Mouse (Mus musculus): ENCODE measurements at regions not wholly inside any gene's neighbourhood (a gene's known extent, or its start where the extent isn't known, plus 50 kb on each side); places are given as distances from the start of the nearest gene placed in this dataset.
A peak's percentile ranks its signal among the peaks of the same experiment; 100 is the strongest.

GRCm38 (mm10) chr10:117572746-117573595, 56.3 kb upstream of the Cpm start:
- H3K4me1 ChIP-seq (ENCODE audit: control insufficient read depth, insufficient read depth, low read length): no peaks in the 10 kb centered on the region
- H3K27ac ChIP-seq (ENCODE audit: insufficient read depth, low read length): no peak overlapping the region
- no peak overlapping the region for H3K4me3 ChIP-seq (ENCODE audit: insufficient read depth, low read length)
- TF ChIP-seq CTCF (IDR thresholded peaks at IDR 0.05; ENCODE audit: extremely low read depth, insufficient read depth, low read length) (no peak), POLR2A (IDR thresholded peaks at IDR 0.05; ENCODE audit: extremely low read depth, insufficient read depth, low read length) (no peak)

DNA sequence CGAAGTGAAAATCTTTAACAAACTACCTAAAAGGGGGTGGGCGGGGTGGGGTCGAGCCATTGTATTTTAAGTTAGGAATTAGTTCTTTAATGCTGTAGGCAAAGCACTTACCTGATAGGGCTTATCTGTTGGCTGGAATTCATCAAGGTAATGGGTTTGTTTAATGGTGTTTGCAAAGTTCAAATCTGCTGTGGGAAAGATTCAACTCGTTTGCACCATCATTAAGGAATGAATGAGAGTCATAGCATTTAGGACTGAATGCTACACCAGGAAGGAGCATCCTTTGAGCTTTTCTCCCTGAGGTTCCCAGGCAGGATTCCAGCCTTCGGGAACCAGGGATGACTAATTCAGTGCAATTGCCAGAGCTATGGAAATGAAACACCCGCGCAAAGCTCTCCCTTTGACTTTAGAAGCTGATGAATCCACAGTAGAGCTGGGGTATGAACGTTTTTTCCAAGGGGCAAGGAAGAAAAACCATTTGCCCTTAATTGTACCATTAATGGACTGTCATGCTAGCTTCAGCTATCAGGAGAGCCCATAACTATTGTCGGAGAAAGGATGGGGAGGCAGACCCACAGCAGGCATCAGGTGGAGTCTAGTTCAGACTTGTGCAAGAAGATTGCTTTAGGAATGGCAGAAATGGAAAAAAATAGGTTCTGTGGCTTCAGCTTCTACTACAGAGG, 57.3 kb upstream of the Cpm start:
- H3K4me3 ChIP-seq (ENCODE audit: insufficient read depth, low read length): peak overlapping the region; percentile 23; the same call in 1 of the 2 replicates
- H3K27ac ChIP-seq (ENCODE audit: insufficient read depth, low read length): no peak overlapping the region
- TF ChIP-seq CTCF (IDR thresholded peaks at IDR 0.05; ENCODE audit: extremely low read depth, insufficient read depth, low read length) (no peak), POLR2A (IDR thresholded peaks at IDR 0.05; ENCODE audit: extremely low read depth, insufficient read depth, low read length) (no peak)
- no peaks in the 10 kb centered on the region for H3K4me1 ChIP-seq (ENCODE audit: control insufficient read depth, insufficient read depth, low read length)

DNA sequence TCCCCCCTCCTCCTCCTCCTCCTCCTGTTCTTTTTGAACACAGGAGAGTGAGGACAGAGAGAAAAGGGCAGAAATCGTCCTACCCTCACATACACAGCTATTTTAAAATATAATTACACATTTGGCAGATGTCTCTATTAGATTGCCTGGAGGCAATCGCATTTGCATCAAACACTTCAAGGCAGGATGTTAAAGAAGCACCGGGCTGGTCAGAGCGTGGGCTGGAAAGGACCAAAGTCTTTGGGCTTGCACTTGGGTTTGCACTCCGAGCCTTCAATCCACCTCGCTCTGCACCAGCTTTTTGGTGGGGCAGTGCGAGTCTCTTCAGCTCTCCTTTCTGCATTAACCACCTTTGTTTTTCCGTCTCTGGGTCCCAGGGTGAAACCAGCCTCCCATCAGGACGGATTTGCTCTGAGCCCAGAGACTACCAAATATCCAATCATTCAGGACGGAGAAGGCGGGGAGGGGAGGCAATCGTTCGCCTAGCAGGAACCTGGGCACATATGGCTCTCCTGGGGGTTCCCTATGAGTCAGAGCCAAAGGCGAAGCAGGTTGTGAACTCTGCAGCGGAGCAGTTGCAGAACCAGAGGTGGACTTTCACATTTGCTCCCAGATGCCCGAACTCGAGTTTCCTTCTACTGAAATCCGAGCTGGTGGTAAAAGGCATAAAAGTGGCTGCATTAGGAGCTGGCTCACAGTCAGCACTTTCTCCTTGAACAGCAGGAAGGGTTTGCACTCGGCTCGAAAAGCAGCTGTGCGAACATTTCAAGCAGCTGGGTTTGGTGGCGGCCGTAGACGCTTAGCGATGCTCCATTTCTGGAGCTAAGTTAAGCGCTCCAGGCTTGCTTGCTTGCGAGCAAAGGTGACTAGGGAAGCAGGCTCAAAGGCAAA, 58.1 kb upstream of the Cpm start:
- TF ChIP-seq POLR2A (IDR thresholded peaks at IDR 0.05; ENCODE audit: extremely low read depth, insufficient read depth, low read length) (no peak), CTCF (IDR thresholded peaks at IDR 0.05; ENCODE audit: extremely low read depth, insufficient read depth, low read length) (no peak)
- Histone ChIP-seq H3K4me1 (ENCODE audit: control insufficient read depth, insufficient read depth, low read length) (no peaks in the 10 kb centered on the region), H3K27ac (ENCODE audit: insufficient read depth, low read length) (no peak overlapping the region), H3K4me3 (ENCODE audit: insufficient read depth, low read length) (peak overlapping the region; percentile 23)

- Histone ChIP-seq H3K27ac (ENCODE audit: insufficient read depth, low read length) (no peak overlapping the region), H3K4me3 (ENCODE audit: insufficient read depth, low read length) (no peak overlapping the region), H3K4me1 (ENCODE audit: control insufficient read depth, insufficient read depth, low read length) (no peaks in the 10 kb centered on the region)
- TF ChIP-seq CTCF (IDR thresholded peaks at IDR 0.05; ENCODE audit: extremely low read depth, insufficient read depth, low read length): no peak
- TF ChIP-seq POLR2A (IDR thresholded peaks at IDR 0.05; ENCODE audit: extremely low read depth, insufficient read depth, low read length): no peak
Observed at GRCm38 (mm10) chr10:117570091-117570970, 59.0 kb upstream of the Cpm start.

- no peak overlapping the region for H3K4me3 ChIP-seq (ENCODE audit: insufficient read depth, low read length)
- no peaks in the 10 kb centered on the region for H3K4me1 ChIP-seq (ENCODE audit: control insufficient read depth, insufficient read depth, low read length)
- no peak for TF ChIP-seq POLR2A (IDR thresholded peaks at IDR 0.05; ENCODE audit: extremely low read depth, insufficient read depth, low read length)
- TF ChIP-seq CTCF (IDR thresholded peaks at IDR 0.05; ENCODE audit: extremely low read depth, insufficient read depth, low read length): no peak
- no peak overlapping the region for H3K27ac ChIP-seq (ENCODE audit: insufficient read depth, low read length)
Observed at GRCm38 (mm10) chr10:117569301-117570079, 59.8 kb upstream of the Cpm start.

- Histone ChIP-seq H3K4me1 (ENCODE audit: control insufficient read depth, insufficient read depth, low read length) (no peaks in the 10 kb centered on the region), H3K27ac (ENCODE audit: insufficient read depth, low read length) (no peak overlapping the region), H3K4me3 (ENCODE audit: insufficient read depth, low read length) (no peak overlapping the region)
- TF ChIP-seq POLR2A (IDR thresholded peaks at IDR 0.05; ENCODE audit: extremely low read depth, insufficient read depth, low read length): no peak
- no peak for TF ChIP-seq CTCF (IDR thresholded peaks at IDR 0.05; ENCODE audit: extremely low read depth, insufficient read depth, low read length)
Observed at GRCm38 (mm10) chr10:117568472-117569300, 60.6 kb upstream of the Cpm start.

GRCm38 (mm10) chr10:117568138-117568387, 61.2 kb upstream of the Cpm start:
- Histone ChIP-seq H3K4me3 (ENCODE audit: insufficient read depth, low read length) (no peak overlapping the region), H3K27ac (ENCODE audit: insufficient read depth, low read length) (no peak overlapping the region), H3K4me1 (ENCODE audit: control insufficient read depth, insufficient read depth, low read length) (no peaks in the 10 kb centered on the region)
- TF ChIP-seq POLR2A (IDR thresholded peaks at IDR 0.05; ENCODE audit: extremely low read depth, insufficient read depth, low read length) (no peak), CTCF (IDR thresholded peaks at IDR 0.05; ENCODE audit: extremely low read depth, insufficient read depth, low read length) (no peak)
